ENCODE assay signal across 10 mouse cellular contexts in genomic region chr3:85880687-85881086, GRCm38 (mm10). TPM values are rescaled to one million over a fixed set of nuclear protein-coding genes. Genes with fewer than 3 reads are reported as not detected.
DNase-seq lines count a peak whose midpoint lies in the region; ATAC-seq and TF ChIP-seq lines count a peak whose summit lies in the region.
"Had no signal": no experiment of that assay in that cellular context is flagged by ENCODE, and none has a peak within 500 bp of the region (broad histone marks: within the 10 kb centered on the region; RNA-seq: fewer than 3 reads in every experiment).

No protein-coding gene starts in this region.

- H3K9me3 ChIP-seq in heart, embryonic 15.5 days (replicated peaks) = no peaks in the 10 kb centered on the region
- H3K9me3 ChIP-seq in lung, postnatal 0 days (ENCODE audit: low read length) = no peaks in the 10 kb centered on the region

- WGBS in heart, embryonic 15.5 days = 77% methylated on average over 2 of the region's 2 CpGs
- WGBS in lung, postnatal 0 days = 74% methylated on average over 2 of the region's 2 CpGs

- peaks cover 83% of the 10 kb centered on the region for H3K79me2 ChIP-seq in C2C12 (ENCODE audit: control insufficient read depth, insufficient read depth)

- no peak for TF ChIP-seq CTCF in C2C12 (IDR thresholded peaks at IDR 0.05; ENCODE audit: control insufficient read depth, insufficient read depth, insufficient read length)
- no peak for TF ChIP-seq CTCF in lung, postnatal 0 days (IDR thresholded peaks at IDR 0.05)

- peaks cover 36% of the 10 kb centered on the region for H3K79me3 ChIP-seq in C2C12 (ENCODE audit: low read depth)

- no peak overlapping the region for H3K4me2 ChIP-seq in heart, embryonic 15.5 days
- H3K4me2 ChIP-seq in lung, postnatal 0 days (replicated peaks; ENCODE audit: low read depth, low read length) = no peak overlapping the region

- H3ac ChIP-seq in C2C12 (ENCODE audit: control insufficient read depth, insufficient read length, low read depth) = no peak overlapping the region

- H3K9ac ChIP-seq in heart, embryonic 15.5 days = no peak overlapping the region
- no peak overlapping the region for H3K9ac ChIP-seq in lung, postnatal 0 days (replicated peaks; ENCODE audit: low read depth)

- no peaks in the 10 kb centered on the region for H3K36me3 ChIP-seq in C2C12 (ENCODE audit: control insufficient read depth, insufficient read depth)
- H3K36me3 ChIP-seq in heart, embryonic 15.5 days = no peaks in the 10 kb centered on the region
- no peaks in the 10 kb centered on the region for H3K36me3 ChIP-seq in lung, postnatal 0 days (ENCODE audit: insufficient read depth, low read length)

- DNase-seq in gastrocnemius, adult 18-20 months (ENCODE audit: low spot score) = peak; percentile 43
- no peak for DNase-seq in gastrocnemius, postnatal 25 days
- peak; percentile 78 for DNase-seq in lung, postnatal 0 days (ENCODE audit: low spot score)
- DNase-seq in c-Kit-positive CD71-positive TER-119-positive erythroid progenitor cells, embryonic 14.5 days (ENCODE audit: low spot score) = no peak
- no peak for DNase-seq in layer of hippocampus, adult 9-11 months
- DNase-seq in layer of hippocampus, adult 9-10 months (ENCODE audit: low spot score) = no peak
- DNase-seq: B cell, adult 2 months; thymus, adult 18-20 months had no signal

- H3K27me3 ChIP-seq in C2C12 (ENCODE audit: control insufficient read depth, insufficient read depth, insufficient read length) = no peaks in the 10 kb centered on the region
- no peaks in the 10 kb centered on the region for H3K27me3 ChIP-seq in heart, embryonic 15.5 days
- no peaks in the 10 kb centered on the region for H3K27me3 ChIP-seq in lung, postnatal 0 days (replicated peaks; ENCODE audit: insufficient read depth, low read length)

- 0 out of 2 replicates have a peak overlapping the region, but pooled peaks have one; percentile 18 for H3K27ac ChIP-seq in heart, embryonic 15.5 days
- H3K27ac ChIP-seq in lung, postnatal 0 days (ENCODE audit: low read length) = 0 out of 2 replicates have a peak overlapping the region, but pooled peaks have one; percentile 7

- H3K4me1 ChIP-seq in heart, embryonic 15.5 days (replicated peaks) = peaks cover 33% of the 10 kb centered on the region
- no peaks in the 10 kb centered on the region for H3K4me1 ChIP-seq in lung, postnatal 0 days (ENCODE audit: insufficient read depth, low read depth, low read length)

- no peak overlapping the region for H3K4me3 ChIP-seq in C2C12 (ENCODE audit: insufficient read depth, poor library complexity, severe bottlenecking)
- H3K4me3 ChIP-seq in heart, embryonic 15.5 days = no peak overlapping the region
- no peak overlapping the region for H3K4me3 ChIP-seq in lung, postnatal 0 days (ENCODE audit: low read depth, low read length)

- peak; percentile 58; the same call in 1 of the 2 replicates for ATAC-seq in heart, embryonic 15.5 days (replicated peaks; ENCODE audit: insufficient number of reproducible peaks, insufficient read depth, low FRiP score, low read depth)
- peak; percentile 93 for ATAC-seq in lung, postnatal 0 days

- TF ChIP-seq EP300 in lung, postnatal 0 days (IDR thresholded peaks at IDR 0.05) = no peak

TF ChIP-seq in C2C12, 6 proteins besides CTCF, POLR2A, EP300 and RAD21:
- no peak for TF ChIP-seq CEBPB (IDR thresholded peaks at IDR 0.05; ENCODE audit: low read depth)
- TF ChIP-seq USF1 (IDR thresholded peaks at IDR 0.05; ENCODE audit: low read depth) = no peak
- TF ChIP-seq FOSL1 (IDR thresholded peaks at IDR 0.05; ENCODE audit: insufficient read depth, low read length, poor library complexity, severe bottlenecking) = peak; percentile 84

RNA-seq across cellular contexts. Expression of gene Glt28d2, which starts 6.6 kb away (rescaled TPM):
- 1 to 10 TPM; 6.0 to 9.3 TPM for total RNA-seq in gastrocnemius, adult 18-20 months (2021)
- total RNA-seq in gastrocnemius, postnatal 25 days (2021) = 1 to 10 TPM; 5.5 to 6.7 TPM
- polyA plus RNA-seq in C2C12 (2012; fragmentation: generic; extraction: Trizol) = 1.4 TPM
- 2.6 and 2.8 TPM in 2 replicates for polyA plus RNA-seq in heart, embryonic 15.5 days (2015; fragmentation: Nextera tagmentation; extraction: Ambion mirVana)
- polyA plus RNA-seq in lung, postnatal 0 days (2015; fragmentation: Nextera tagmentation; extraction: Ambion mirVana) = 4.3 and 5.7 TPM in 2 replicates

RNA-seq across cellular contexts. Expression of gene Gm37240, which starts 6.6 kb away (rescaled TPM):
- total RNA-seq in gastrocnemius, adult 18-20 months (2021) = 10 to 100 TPM; 30.2 to 34.0 TPM
- 10 to 100 TPM; 35.3 to 39.6 TPM for total RNA-seq in gastrocnemius, postnatal 25 days (2021)
- polyA plus RNA-seq in C2C12 (2012; fragmentation: generic; extraction: Trizol) = 7.3 TPM
- 12.7 and 14.1 TPM in 2 replicates for polyA plus RNA-seq in heart, embryonic 15.5 days (2015; fragmentation: Nextera tagmentation; extraction: Ambion mirVana)
- 8.9 and 13.4 TPM in 2 replicates for polyA plus RNA-seq in lung, postnatal 0 days (2015; fragmentation: Nextera tagmentation; extraction: Ambion mirVana)

Comparison
In these comparisons a context has a peak if more than half of its experiments do, and no peak if none do; other contexts are left out.
1. DNase-seq: peak in gastrocnemius, adult 18-20 months (single experiment) and lung, postnatal 0 days (single experiment); none in gastrocnemius, postnatal 25 days (single experiment), c-Kit-positive CD71-positive TER-119-positive erythroid progenitor cells, embryonic 14.5 days (single experiment), layer of hippocampus, adult 9-11 months (single experiment) and layer of hippocampus, adult 9-10 months (single experiment).